Comparison of ENCODE assay signal across 9 mouse cellular contexts in genomic region chr4:62516579-62516978, GRCm38 (mm10). TPM values are rescaled to one million over a fixed set of nuclear protein-coding genes. Genes with fewer than 3 reads are reported as not detected.
DNase-seq lines count a peak whose midpoint lies in the region; ATAC-seq lines count a peak whose summit lies in the region.
"Had no signal": no experiment of that assay in that cellular context is flagged by ENCODE, and none has a peak within 500 bp of the region (broad histone marks: within the 10 kb centered on the region; RNA-seq: fewer than 3 reads in every experiment).

No protein-coding gene starts in this region.

- intact Hi-C loops in heart, postnatal 10 days (cut with DNase I) = loop anchor here (5.0 kb wide), 1 partner anchor 154 kb away; the partner anchor contains the start of genes Fkbp15 and Slc31a1

- peaks cover 27% of the 10 kb centered on the region for H3K36me3 ChIP-seq in heart, embryonic 14.5 days (ENCODE audit: control insufficient read depth, insufficient read depth, low read length)

- 53% methylated on average over 1 of the region's 1 CpGs for WGBS in heart, embryonic 14.5 days

- H3K9me3 ChIP-seq in heart, embryonic 14.5 days (ENCODE audit: control insufficient read depth, low read length) = no peaks in the 10 kb centered on the region
- H3K9me3 ChIP-seq: midbrain, embryonic 12.5 days had no signal

- H3K4me1 ChIP-seq in heart, embryonic 14.5 days (ENCODE audit: control insufficient read depth in 2 of 2, insufficient read depth in 2 of 2, low read length in 2 of 2) = peaks cover 24 to 31% of the 10 kb centered on the region in 2 experiments

- peak overlapping the region; percentile 30; the same call in 1 of the 2 replicates for H3K9ac ChIP-seq in heart, embryonic 14.5 days (ENCODE audit: low read length)
- H3K9ac ChIP-seq: midbrain, embryonic 12.5 days had no signal

- peak overlapping the region; percentile 77 to 80 for H3K27ac ChIP-seq in heart, embryonic 14.5 days (replicated peaks in 1 of 2; ENCODE audit: control insufficient read depth in 1 of 2, insufficient read depth in 1 of 2, low read depth in 2 of 2, low read length in 2 of 2)
- H3K27ac ChIP-seq: midbrain, embryonic 12.5 days had no signal

- peak overlapping the region; percentile 14; the same call in 1 of the 2 replicates for H3K4me2 ChIP-seq in heart, embryonic 14.5 days (ENCODE audit: low read length)
- H3K4me2 ChIP-seq: midbrain, embryonic 12.5 days had no signal

- DNase-seq in heart, postnatal 10 days = no peak
- peak; percentile 91 for DNase-seq in MEL-GATA-1-ER (ENCODE audit: extremely low read depth, low read depth)
- peak; percentile 17 for DNase-seq in lung, postnatal 14 days
- DNase-seq in embryo, embryonic 9.5 days (ENCODE audit: extremely low spot score) = no peak
- DNase-seq in embryo, embryonic 10 days (ENCODE audit: low spot score) = no peak

- no peak overlapping the region for H3K4me3 ChIP-seq in heart, embryonic 14.5 days (ENCODE audit: control insufficient read depth in 1 of 2, insufficient read depth in 1 of 2, low read depth in 1 of 2, low read length in 2 of 2)
- H3K4me3 ChIP-seq: midbrain, embryonic 12.5 days had no signal

- no peaks in the 10 kb centered on the region for H3K27me3 ChIP-seq in heart, embryonic 14.5 days (ENCODE audit: control insufficient read depth, insufficient read depth, low read length)
- H3K27me3 ChIP-seq: midbrain, embryonic 12.5 days had no signal

- no peak for ATAC-seq in heart, embryonic 14.5 days (ENCODE audit: insufficient number of reproducible peaks, insufficient read depth, low FRiP score, low read depth)
- ATAC-seq in erythroblast, adult 5-6 weeks (replicated peaks; ENCODE audit: low FRiP score, poor library complexity, severe bottlenecking) = peak; percentile 74
- no peak for ATAC-seq in activated CD4-positive, CD25-positive, alpha-beta regulatory T cell, adult 4 months

RNA-seq across cellular contexts. Expression of gene Alad, which starts 3.1 kb away (rescaled TPM):
- 67.2 and 69.3 TPM in 2 replicates for polyA plus RNA-seq in heart, embryonic 14.5 days (2014; fragmentation: Nextera tagmentation; extraction: Ambion mirVana)
- total RNA-seq in heart, postnatal 10 days (2021) = 10 to 100 TPM; 61.1 to 65.2 TPM
- 105 and 125 TPM in 2 replicates for total RNA-seq in erythroblast, adult 5-6 weeks (2015; ENCODE audit: low replicate concordance)
- total RNA-seq in erythroblast, adult 5-6 weeks (2017; ENCODE audit: low replicate concordance) = 81.9 and 128 TPM in 2 replicates
- 10 to 100 TPM; 68.8 to 82.3 TPM for polyA plus RNA-seq in activated CD4-positive, CD25-positive, alpha-beta regulatory T cell, adult 4 months (2017; shearing (Covaris generic))

RNA-seq across cellular contexts. Expression of gene Pole3, which starts 8.3 kb away (rescaled TPM):
- 47.3 and 50.7 TPM in 2 replicates for polyA plus RNA-seq in heart, embryonic 14.5 days (2014; fragmentation: Nextera tagmentation; extraction: Ambion mirVana)
- 10 to 100 TPM; 23.4 to 24.4 TPM for total RNA-seq in heart, postnatal 10 days (2021)
- 21.3 and 30.7 TPM in 2 replicates for total RNA-seq in erythroblast, adult 5-6 weeks (2015; ENCODE audit: low replicate concordance)
- total RNA-seq in erythroblast, adult 5-6 weeks (2017; ENCODE audit: low replicate concordance) = 14.1 and 17.3 TPM in 2 replicates
- polyA plus RNA-seq in activated CD4-positive, CD25-positive, alpha-beta regulatory T cell, adult 4 months (2017; shearing (Covaris generic)) = 10 to 100 TPM; 31.6 to 33.3 TPM

RNA-seq across cellular contexts. Expression of gene 4933430I17Rik, which starts 8.6 kb away (rescaled TPM):
- 0.11 and 0.41 TPM in 2 replicates for polyA plus RNA-seq in heart, embryonic 14.5 days (2014; fragmentation: Nextera tagmentation; extraction: Ambion mirVana)
- total RNA-seq in heart, postnatal 10 days (2021) = under 1 TPM; 0.22 to 0.34 TPM
- not detected in 2 replicates for total RNA-seq in erythroblast, adult 5-6 weeks (2015; ENCODE audit: low replicate concordance)
- total RNA-seq in erythroblast, adult 5-6 weeks (2017; ENCODE audit: low replicate concordance) = not detected in 2 replicates
- polyA plus RNA-seq in activated CD4-positive, CD25-positive, alpha-beta regulatory T cell, adult 4 months (2017; shearing (Covaris generic)) = under 1 TPM; 0.25 to 0.62 TPM

RNA-seq across cellular contexts. Expression of gene Hdhd3, which starts 13.3 kb away (rescaled TPM):
- 7.5 and 11.4 TPM in 2 replicates for polyA plus RNA-seq in heart, embryonic 14.5 days (2014; fragmentation: Nextera tagmentation; extraction: Ambion mirVana)
- total RNA-seq in heart, postnatal 10 days (2021) = 1 to 10 TPM; 6.1 to 6.4 TPM
- total RNA-seq in erythroblast, adult 5-6 weeks (2015; ENCODE audit: low replicate concordance) = not detected in 2 replicates
- total RNA-seq in erythroblast, adult 5-6 weeks (2017; ENCODE audit: low replicate concordance) = 1.0 TPM in 1 of 2 replicates, not detected in the other
- polyA plus RNA-seq in activated CD4-positive, CD25-positive, alpha-beta regulatory T cell, adult 4 months (2017; shearing (Covaris generic)) = 1 to 10 TPM; 1.1 to 2.4 TPM

RNA-seq across cellular contexts. Expression of gene Bspry, which starts 36.7 kb away (rescaled TPM):
- polyA plus RNA-seq in heart, embryonic 14.5 days (2014; fragmentation: Nextera tagmentation; extraction: Ambion mirVana) = 0.27 and 0.36 TPM in 2 replicates
- total RNA-seq in heart, postnatal 10 days (2021) = under 1 TPM in 1 of 2 experiments, not detected in 1; 0.19 TPM
- total RNA-seq in erythroblast, adult 5-6 weeks (2015; ENCODE audit: low replicate concordance) = not detected in 2 replicates
- not detected in 2 replicates for total RNA-seq in erythroblast, adult 5-6 weeks (2017; ENCODE audit: low replicate concordance)
- 1 to 10 TPM; 1.0 to 2.1 TPM for polyA plus RNA-seq in activated CD4-positive, CD25-positive, alpha-beta regulatory T cell, adult 4 months (2017; shearing (Covaris generic))

Comparison
In these comparisons a context has a peak if more than half of its experiments do, and no peak if none do; other contexts are left out.
1. DNase-seq: peak in MEL-GATA-1-ER (single experiment) and lung, postnatal 14 days (single experiment); none in heart, postnatal 10 days (0 of 2), embryo, embryonic 9.5 days (single experiment) and embryo, embryonic 10 days (single experiment).